Comparison of ENCODE assay signal across 15 mouse cellular contexts in genomic region chr1:73727781-73728180, GRCm38 (mm10).
"Had no signal": no experiment of that assay in that cellular context is flagged by ENCODE, and none has a peak within 500 bp of the region (broad histone marks: within the 10 kb centered on the region; RNA-seq: fewer than 3 reads in every experiment).

No protein-coding gene starts in this region.

- H3K4me1 ChIP-seq: neural tube, embryonic 15.5 days; stomach, embryonic 15.5 days had no signal

- H3K4me3 ChIP-seq: neural tube, embryonic 15.5 days; stomach, embryonic 15.5 days had no signal

- H3K36me3 ChIP-seq: neural tube, embryonic 15.5 days; stomach, embryonic 15.5 days had no signal

- H3K9me3 ChIP-seq: neural tube, embryonic 15.5 days; stomach, embryonic 15.5 days had no signal

- H3K27ac ChIP-seq: neural tube, embryonic 15.5 days; stomach, embryonic 15.5 days; stomach, postnatal 0 days had no signal

- H3K4me2 ChIP-seq: neural tube, embryonic 15.5 days; stomach, embryonic 15.5 days had no signal

- H3K9ac ChIP-seq: neural tube, embryonic 15.5 days; stomach, embryonic 15.5 days had no signal

- H3K27me3 ChIP-seq: neural tube, embryonic 15.5 days; stomach, embryonic 15.5 days had no signal

- DNase-seq: retina, postnatal 1 day; right cerebral cortex, adult 18-20 months; right cerebral cortex, postnatal 14 days; right cerebral cortex, postnatal 25 days; right cerebral cortex, postnatal 4 days; spleen, adult 18-20 months; thymus, adult 18-20 months; thymus, adult 2 months; thymus, postnatal 14 days; thymus, postnatal 25 days; thymus, postnatal 36 days; thymus, postnatal 4 days had no signal
